Mouse (Mus musculus) hindbrain, embryonic 10.5 days (tissue): ENCODE results near the gene Senp1. TPM values are rescaled to one million over a fixed set of nuclear protein-coding genes. Genes with fewer than 3 reads are reported as not detected.

Experiments used
- DNase-seq: peaks from one replicate; pipeline ENCODE4 v3.0.0-alpha.2; 2017; ENCODE audit warnings: low spot score
- H3K27ac ChIP-seq: fragments of 300-500 bp; sonication (generic); 2 replicates; pipeline ENCODE4 v1.5.1; 2016; ENCODE audit warnings: mild to moderate bottlenecking, moderate library complexity
- H3K27me3 ChIP-seq: fragments of 300-500 bp; sonication (generic); 2 replicates; pipeline ENCODE4 v1.6.1; 2016; ENCODE audit warnings: mild to moderate bottlenecking; ENCODE audit not compliant: poor library complexity, insufficient read depth, severe bottlenecking
- H3K36me3 ChIP-seq: fragments of 300-500 bp; sonication (generic); 2 replicates; pipeline ENCODE4 v1.6.1; 2016; ENCODE audit warnings: mild to moderate bottlenecking, moderate library complexity
- H3K4me1 ChIP-seq: fragments of 300-500 bp; sonication (generic); replicated peaks from 2 replicates; pipeline ENCODE4 v1.6.1; 2016; ENCODE audit warnings: mild to moderate bottlenecking
- H3K4me3 ChIP-seq: fragments of 300-500 bp; sonication (generic); 2 replicates; pipeline ENCODE4 v1.5.1; 2016; ENCODE audit warnings: mild to moderate bottlenecking, moderate library complexity
- H3K9me3 ChIP-seq: fragments of 300-500 bp; sonication (generic); 2 replicates; pipeline ENCODE4 v1.6.1; 2016; ENCODE audit warnings: mild to moderate bottlenecking, moderate library complexity
- WGBS: fragments of 180-500 bp; shearing (Covaris S2); methylation state at CpG from one replicate; pipeline ENCODE4 v1.1.7; 2016; 5-methylcytosine and 5-hydroxymethylcytosine counted together
- polyA plus RNA-seq: library from polyadenylated mRNA; unstranded; fragments of >200 nt; fragmentation: Nextera tagmentation; extraction: Ambion mirVana; gene quantifications from 2 replicates; pipeline ENCODE4 v1.2.1, GENCODE M21; 2016

The Senp1 gene
- polyA plus RNA-seq, 1 experiment from 2014 or later: 36.5 TPM

GRCm38 (mm10) chr15:98029798-98030197, 63.7 kb downstream of the Senp1 start:
- 0 out of 2 replicates have a peak, but pooled peaks cover 4% of the 10 kb centered on the region for H3K36me3 ChIP-seq
- DNase-seq: no peak
- no peaks in the 10 kb centered on the region for H3K9me3 ChIP-seq
- H3K4me1 ChIP-seq: peaks cover 59% of the 10 kb centered on the region
- no peak overlapping the region for H3K4me3 ChIP-seq
- no peaks in the 10 kb centered on the region for H3K27me3 ChIP-seq
- H3K27ac ChIP-seq: 0 out of 2 replicates have a peak overlapping the region, but pooled peaks have one; percentile 31
- WGBS: 78% methylated on average over 6 of the region's 6 CpGs

GRCm38 (mm10) chr15:98026967-98027904, 66.3 kb downstream of the Senp1 start:
- Histone ChIP-seq H3K9me3 (no peaks in the 10 kb centered on the region), H3K27me3 (no peaks in the 10 kb centered on the region), H3K4me3 (0 out of 2 replicates have a peak overlapping the region, but pooled peaks have one; percentile 9), H3K27ac (peak overlapping the region; percentile 84), H3K4me1 (peaks cover 53% of the 10 kb centered on the region), H3K36me3 (no peaks in the 10 kb centered on the region)
- WGBS: 32% methylated on average over 12 of the region's 12 CpGs
- peak; percentile 46 for DNase-seq

- no peak for DNase-seq
Measured at GRCm38 (mm10) chr15:98025611-98026010, 67.9 kb downstream of the Senp1 start.

GRCm38 (mm10) chr15:98023137-98023536, 70.4 kb downstream of the Senp1 start:
- Histone ChIP-seq H3K27me3 (no peaks in the 10 kb centered on the region), H3K9me3 (no peaks in the 10 kb centered on the region), H3K4me1 (peaks cover 48% of the 10 kb centered on the region), H3K27ac (peak overlapping the region; percentile 56; the same call in 1 of the 2 replicates), H3K36me3 (no peaks in the 10 kb centered on the region), H3K4me3 (no peak overlapping the region)
- 18% methylated on average over 3 of the region's 3 CpGs for WGBS
- DNase-seq: no peak

More at GRCm38 (mm10) chr15:98025611-98026010, 67.9 kb downstream of the Senp1 start:
- Histone ChIP-seq H3K36me3 (no peaks in the 10 kb centered on the region), H3K27ac (0 out of 2 replicates have a peak overlapping the region, but pooled peaks have one; percentile 3), H3K4me3 (no peak overlapping the region), H3K27me3 (no peaks in the 10 kb centered on the region), H3K9me3 (no peaks in the 10 kb centered on the region), H3K4me1 (peaks cover 46% of the 10 kb centered on the region)
- 50% methylated on average over 4 of the region's 4 CpGs for WGBS

- Histone ChIP-seq H3K27ac (no peak overlapping the region), H3K9me3 (no peaks in the 10 kb centered on the region), H3K4me3 (no peak overlapping the region), H3K27me3 (no peaks in the 10 kb centered on the region), H3K4me1 (peaks cover 35% of the 10 kb centered on the region), H3K36me3 (no peaks in the 10 kb centered on the region)
- DNase-seq: no peak
- WGBS: 85% methylated on average over 2 of the region's 2 CpGs
Measured at GRCm38 (mm10) chr15:98021886-98022285, 71.7 kb downstream of the Senp1 start.

- 70% methylated on average over 3 of the region's 3 CpGs for WGBS
- no peak for DNase-seq
- no peaks in the 10 kb centered on the region for H3K9me3 ChIP-seq
- peaks cover 17% of the 10 kb centered on the region for H3K4me1 ChIP-seq
- no peak overlapping the region for H3K4me3 ChIP-seq
- H3K36me3 ChIP-seq: no peaks in the 10 kb centered on the region
- no peak overlapping the region; the same call in 1 of the 2 replicates for H3K27ac ChIP-seq
- no peaks in the 10 kb centered on the region for H3K27me3 ChIP-seq
Measured at GRCm38 (mm10) chr15:98019047-98019446, 74.5 kb downstream of the Senp1 start.

- Histone ChIP-seq H3K27me3 (no peaks in the 10 kb centered on the region), H3K4me3 (no peak overlapping the region), H3K9me3 (no peaks in the 10 kb centered on the region), H3K4me1 (peaks cover 12% of the 10 kb centered on the region), H3K36me3 (no peaks in the 10 kb centered on the region), H3K27ac (no peak overlapping the region)
- 87% methylated on average over 4 of the region's 4 CpGs for WGBS
- DNase-seq: no peak
Measured at GRCm38 (mm10) chr15:98017925-98018324, 75.6 kb downstream of the Senp1 start.

GRCm38 (mm10) chr15:98012810-98013209, 80.7 kb downstream of the Senp1 start:
- no peak for DNase-seq
- H3K4me3 ChIP-seq: no peak overlapping the region
- H3K27me3 ChIP-seq: peaks cover 14% of the 10 kb centered on the region; the same call in 1 of the 2 replicates
- 70% methylated on average over 6 of the region's 6 CpGs for WGBS
- H3K9me3 ChIP-seq: no peaks in the 10 kb centered on the region
- no peak overlapping the region for H3K27ac ChIP-seq
- H3K36me3 ChIP-seq: no peaks in the 10 kb centered on the region
- H3K4me1 ChIP-seq: no peaks in the 10 kb centered on the region

GRCm38 (mm10) chr15:98005181-98005580, 88.4 kb downstream of the Senp1 start:
- DNase-seq: peak; percentile 37
- WGBS: 5% methylated on average over 11 of the region's 11 CpGs
- H3K36me3 ChIP-seq: no peaks in the 10 kb centered on the region
- peaks cover 53% of the 10 kb centered on the region for H3K4me1 ChIP-seq
- peaks cover 32% of the 10 kb centered on the region for H3K27me3 ChIP-seq
- H3K4me3 ChIP-seq: peak overlapping the region; percentile 79
- no peaks in the 10 kb centered on the region for H3K9me3 ChIP-seq
- peak overlapping the region; percentile 96 for H3K27ac ChIP-seq

GRCm38 (mm10) chr15:98004740-98005159, 88.8 kb downstream of the Senp1 start:
- no peak for DNase-seq
- Histone ChIP-seq H3K4me3 (peak overlapping the region; percentile 79), H3K27me3 (peaks cover 32% of the 10 kb centered on the region), H3K9me3 (no peaks in the 10 kb centered on the region), H3K4me1 (peaks cover 58% of the 10 kb centered on the region), H3K27ac (peak overlapping the region; percentile 96), H3K36me3 (peaks cover 3% of the 10 kb centered on the region)
- WGBS: under 1% methylated on average over 19 of the region's 19 CpGs

- Histone ChIP-seq H3K9me3 (no peaks in the 10 kb centered on the region), H3K4me3 (peak within 1 kb of the TSS; percentile 79), H3K4me1 (peaks cover 64% of the 10 kb centered on the region), H3K36me3 (peaks cover 10% of the 10 kb centered on the region), H3K27me3 (peaks cover 33% of the 10 kb centered on the region), H3K27ac (peak within 1 kb of the TSS; percentile 96)
- under 1% methylated on average over 59 of the region's 59 CpGs for WGBS
- DNase-seq: peak; percentile 87
Measured at GRCm38 (mm10) chr15:98003822-98004739, 89.5 kb downstream of the Senp1 start, which contains the start of gene Col2a1. TSS of gene Col2a1 (minus strand) at chr15:98004695.
